Mouse (Mus musculus): ENCODE results near the gene Sept10.

- TF ChIP-seq CTCF (IDR thresholded peaks at IDR 0.05; ENCODE audit: extremely low read depth, insufficient read depth, insufficient read length, insufficient replicate concordance) (no peak), POLR2A (IDR thresholded peaks at IDR 0.05; ENCODE audit: low read depth, low read length) (no peak)
These were observed 108.9 kb downstream of the Sept10 start for GRCm38 (mm10) chr10:59112755-59113154.
